Comparison of ENCODE assay signal across 24 mouse cellular contexts in the genomic region with DNA sequence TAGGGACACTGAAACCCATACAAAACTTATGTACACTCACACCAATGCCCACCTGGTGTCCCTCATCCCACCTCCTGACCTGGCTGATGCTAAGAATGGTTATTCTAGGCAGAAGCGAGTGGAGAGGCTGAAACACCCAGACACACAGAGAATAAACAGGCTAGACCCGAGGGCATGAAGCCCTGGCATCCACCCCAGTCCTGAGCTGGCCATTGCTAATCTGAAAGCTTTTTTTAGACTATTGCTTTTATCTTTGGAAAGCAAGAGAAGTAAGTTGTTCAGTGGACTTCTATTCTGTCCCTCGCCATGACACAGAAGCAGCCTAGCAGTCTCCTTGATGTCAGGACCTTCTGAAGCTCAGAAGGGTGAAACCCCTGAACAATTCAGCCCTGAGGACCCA. TPM values are rescaled to one million over a fixed set of nuclear protein-coding genes. Genes with fewer than 3 reads are reported as not detected.
DNase-seq lines count a peak whose midpoint lies in the region; ATAC-seq and TF ChIP-seq lines count a peak whose summit lies in the region.
"Had no signal": no experiment of that assay in that cellular context is flagged by ENCODE, and none has a peak within 500 bp of the region (broad histone marks: within the 10 kb centered on the region; RNA-seq: fewer than 3 reads in every experiment).

No protein-coding gene starts in this region.

- H3K9me3 ChIP-seq in heart, embryonic 14.5 days (ENCODE audit: control insufficient read depth, low read length), result no peaks in the 10 kb centered on the region
- H3K9me3 ChIP-seq: forebrain, embryonic 10.5 days; limb, embryonic 13.5 days; liver, embryonic 12.5 days; midbrain, embryonic 15.5 days; neural tube, embryonic 13.5 days had no signal

- WGBS in heart, embryonic 14.5 days, result 21% methylated on average over 3 of the region's 3 CpGs

- DNase-seq in layer of hippocampus, adult 2 months (ENCODE audit: low spot score in 2 of 2), result no peak
- no peak for DNase-seq in layer of hippocampus, adult 9-11 months
- DNase-seq in heart, adult 8-10 months (ENCODE audit: low spot score), result peak; percentile 41
- peak; percentile 18 to 32 for DNase-seq in heart, postnatal 36 days
- DNase-seq: cerebellum, adult 11 months; cerebellum, adult 9-11 months; gastrocnemius, postnatal 36 days; lung, adult 2 months; lung, postnatal 14 days; thymus, adult 18-20 months; thymus, postnatal 4 days had no signal

- H3K4me3 ChIP-seq in layer of hippocampus, adult 2 months, result no peak overlapping the region
- H3K4me3 ChIP-seq in heart, embryonic 14.5 days (ENCODE audit: control insufficient read depth in 1 of 2, insufficient read depth in 1 of 2, low read depth in 1 of 2, low read length in 2 of 2), result no peak overlapping the region
- H3K4me3 ChIP-seq: forebrain, embryonic 10.5 days; limb, embryonic 13.5 days; liver, embryonic 12.5 days; megakaryocyte, embryonic 14.5 days; midbrain, embryonic 15.5 days; myocyte; neural tube, embryonic 13.5 days had no signal

- H3K36me3 ChIP-seq in heart, embryonic 14.5 days (ENCODE audit: control insufficient read depth, insufficient read depth, low read length), result no peaks in the 10 kb centered on the region
- H3K36me3 ChIP-seq: limb, embryonic 13.5 days; liver, embryonic 12.5 days; midbrain, embryonic 15.5 days had no signal

- H3K27ac ChIP-seq in layer of hippocampus, adult 2 months, result peak overlapping the region; percentile 14; the same call in 1 of the 2 replicates
- peak overlapping the region; percentile 80 for H3K27ac ChIP-seq in heart, embryonic 14.5 days (replicated peaks in 1 of 2; ENCODE audit: control insufficient read depth in 1 of 2, insufficient read depth in 1 of 2, low read depth in 2 of 2, low read length in 2 of 2)
- H3K27ac ChIP-seq: forebrain, embryonic 10.5 days; hindbrain, postnatal 0 days; limb, embryonic 13.5 days; liver, embryonic 12.5 days; midbrain, embryonic 15.5 days; neural tube, embryonic 13.5 days had no signal

- intact Hi-C loops in heart, postnatal 36 days (cut with DNase I), result no loop called here

- H3K9ac ChIP-seq in heart, embryonic 14.5 days (ENCODE audit: low read length), result no peak overlapping the region
- H3K9ac ChIP-seq: limb, embryonic 13.5 days; liver, embryonic 12.5 days; midbrain, embryonic 15.5 days; neural tube, embryonic 13.5 days had no signal

- H3K4me1 ChIP-seq in heart, embryonic 14.5 days (ENCODE audit: control insufficient read depth in 2 of 2, insufficient read depth in 2 of 2, low read length in 2 of 2), result peaks cover 8 to 15% of the 10 kb centered on the region in 2 experiments
- H3K4me1 ChIP-seq: forebrain, embryonic 10.5 days; limb, embryonic 13.5 days; liver, embryonic 12.5 days; megakaryocyte, embryonic 14.5 days had no signal

- H3K4me2 ChIP-seq in heart, embryonic 14.5 days (ENCODE audit: low read length), result peak overlapping the region; percentile 11; the same call in 1 of the 2 replicates
- H3K4me2 ChIP-seq: limb, embryonic 13.5 days; liver, embryonic 12.5 days; midbrain, embryonic 15.5 days; neural tube, embryonic 13.5 days had no signal

- H3K27me3 ChIP-seq in heart, embryonic 14.5 days (ENCODE audit: control insufficient read depth, insufficient read depth, low read length), result no peaks in the 10 kb centered on the region
- H3K27me3 ChIP-seq: limb, embryonic 13.5 days; liver, embryonic 12.5 days; midbrain, embryonic 15.5 days; neural tube, embryonic 13.5 days had no signal

- TF ChIP-seq CTCF in layer of hippocampus, adult 2 months (conservative IDR thresholded peaks at IDR 0.05), result no peak

- no peak for ATAC-seq in heart, embryonic 14.5 days (ENCODE audit: insufficient number of reproducible peaks, insufficient read depth, low FRiP score, low read depth)
- ATAC-seq in megakaryocyte, adult 5-6 weeks (ENCODE audit: poor library complexity, severe bottlenecking), result no peak
- ATAC-seq in monocyte, adult 5-6 weeks (replicated peaks; ENCODE audit: insufficient number of reproducible peaks, low FRiP score, low TSS enrichment, poor library complexity, severe bottlenecking), result no peak
- ATAC-seq: forebrain, embryonic 16.5 days; hindbrain, postnatal 0 days; intestine, postnatal 0 days; liver, embryonic 12.5 days; midbrain, embryonic 15.5 days had no signal

RNA-seq across cellular contexts. Expression of gene Slc39a9, which starts 33.8 kb away (rescaled TPM):
- 10 to 100 TPM; 37.8 to 37.9 TPM for total RNA-seq in layer of hippocampus, adult 2 months (2021)
- total RNA-seq in heart, adult 8-10 months (2022), result 10 to 100 TPM; 13.7 to 17.9 (median 14.7) TPM
- polyA plus RNA-seq in heart, embryonic 14.5 days (2014; fragmentation: Nextera tagmentation; extraction: Ambion mirVana), result 19.4 and 21.7 TPM in 2 replicates
- total RNA-seq in heart, postnatal 36 days (2021), result 10 to 100 TPM; 13.7 to 17.3 TPM
- 24.3 and 24.5 TPM in 2 replicates for total RNA-seq in megakaryocyte, adult 5-6 weeks (2015)
- total RNA-seq in megakaryocyte, adult 5-6 weeks (2017), result 12.3 and 14.5 TPM in 2 replicates
- total RNA-seq in monocyte, adult 5-6 weeks (2017), result 7.9 to 18.9 TPM (median 8.6 TPM) in 3 replicates

RNA-seq across cellular contexts. Expression of gene Erh, which starts 34.2 kb away (rescaled TPM):
- 10 to 100 TPM; 34.4 to 44.6 TPM for total RNA-seq in layer of hippocampus, adult 2 months (2021)
- total RNA-seq in heart, adult 8-10 months (2022), result 10 to 100 TPM; 16.3 to 23.0 (median 21.1) TPM
- polyA plus RNA-seq in heart, embryonic 14.5 days (2014; fragmentation: Nextera tagmentation; extraction: Ambion mirVana), result 152 and 172 TPM in 2 replicates
- total RNA-seq in heart, postnatal 36 days (2021), result 10 to 100 TPM; 21.0 to 26.8 TPM
- total RNA-seq in megakaryocyte, adult 5-6 weeks (2015), result 33.8 and 57.1 TPM in 2 replicates
- total RNA-seq in megakaryocyte, adult 5-6 weeks (2017), result 25.1 and 30.3 TPM in 2 replicates
- 27.7 to 31.5 TPM (median 30.9 TPM) in 3 replicates for total RNA-seq in monocyte, adult 5-6 weeks (2017)

Comparison
In these comparisons a context has a peak if more than half of its experiments do, and no peak if none do; other contexts are left out.
1. DNase-seq: peak in heart, adult 8-10 months (single experiment) and heart, postnatal 36 days (2 of 2); none in layer of hippocampus, adult 2 months (0 of 2) and layer of hippocampus, adult 9-11 months (single experiment).